Mouse (Mus musculus): ENCODE measurements at regions not wholly inside any gene's neighbourhood (a gene's known extent, or its start where the extent isn't known, plus 50 kb on each side); places are given as distances from the start of the nearest gene placed in this dataset.

GRCm38 (mm10) chr10:48813796-48814195, 974.8 kb downstream of the Grik2 start:
- no peak for DNase-seq

GRCm38 (mm10) chr10:48810130-48810529, 978.4 kb downstream of the Grik2 start:
- DNase-seq: no peak

- DNase-seq: peak; percentile 4
Measured at GRCm38 (mm10) chr10:48769870-48770491, 1018.6 kb downstream of the Grik2 start.

GRCm38 (mm10) chr10:48737936-48738335, 1050.6 kb downstream of the Grik2 start:
- DNase-seq: no peak

GRCm38 (mm10) chr10:48736851-48737250, 1051.7 kb downstream of the Grik2 start:
- no peak for DNase-seq

Data from adrenal gland, postnatal 14 days (tissue).